Mouse (Mus musculus) hindbrain, embryonic 16.5 days (tissue): ENCODE data around the gene Atf6. TPM values are rescaled to one million over a fixed set of nuclear protein-coding genes. Genes with fewer than 3 reads are reported as not detected.

ENCODE experiments used
- ATAC-seq: fragments of 200-750 bp; cut with Nextera tagmentation; 2 replicates; pipeline ENCODE4 v1.8.0; 2017; ENCODE audit warnings: moderate TSS enrichment, moderate library complexity
- H3K27ac ChIP-seq: fragments of 300-500 bp; sonication (generic); 2 replicates; pipeline ENCODE4 v1.5.1; 2014; ENCODE audit warnings: low read depth, mild to moderate bottlenecking, control low read depth, low read length, moderate library complexity
- H3K27me3 ChIP-seq: fragments of 300-500 bp; sonication (generic); replicated peaks from 2 replicates; pipeline ENCODE4 v1.6.1; 2014; ENCODE audit warnings: low read length; ENCODE audit not compliant: control insufficient read depth, insufficient read depth
- H3K36me3 ChIP-seq: fragments of 300-500 bp; sonication (generic); 2 replicates; pipeline ENCODE4 v1.6.1; 2014; ENCODE audit warnings: mild to moderate bottlenecking, low read length, moderate library complexity, mixed read lengths; ENCODE audit not compliant: control insufficient read depth, insufficient read depth
- H3K4me1 ChIP-seq: fragments of 300-500 bp; sonication (generic); 2 replicates; pipeline ENCODE4 v1.6.1; 2014; ENCODE audit warnings: low read depth, low read length; ENCODE audit not compliant: control insufficient read depth, insufficient read depth
- H3K4me2 ChIP-seq: fragments of 300-500 bp; sonication (generic); 2 replicates; pipeline ENCODE4 v1.6.1; 2014; ENCODE audit warnings: mild to moderate bottlenecking, low read length, control low read depth, moderate library complexity
- H3K4me3 ChIP-seq: fragments of 300-500 bp; sonication (generic); 2 replicates; pipeline ENCODE4 v1.5.1; 2014; ENCODE audit warnings: mild to moderate bottlenecking, low read length, control low read depth, moderate library complexity
- H3K9ac ChIP-seq: fragments of 300-500 bp; sonication (generic); 2 replicates; pipeline ENCODE4 v1.6.1; 2014; ENCODE audit warnings: low read depth, mild to moderate bottlenecking, control low read depth, low read length, moderate library complexity
- H3K9me3 ChIP-seq: fragments of 300-500 bp; sonication (generic); 2 replicates; pipeline ENCODE4 v1.6.1; 2014; ENCODE audit warnings: mild to moderate bottlenecking, low read length, moderate library complexity; ENCODE audit not compliant: control insufficient read depth
- WGBS: fragments of 180-500 bp; shearing (Covaris S2); extraction: QIAGEN DNeasy Blood & Tissue Kit; methylation state at CpG from one replicate; pipeline ENCODE4 v1.1.7; 2014; 5-methylcytosine and 5-hydroxymethylcytosine counted together
- polyA plus RNA-seq: library from polyadenylated mRNA; unstranded; fragments of >200 nt; fragmentation: Nextera tagmentation; extraction: Ambion mirVana; gene quantifications from 2 replicates; pipeline ENCODE4 v1.2.1, GENCODE M21; 2015

Gene Atf6
- polyA plus RNA-seq, 1 experiment from 2014 or later, result 6.5 TPM

GRCm38 (mm10) chr1:170800694-170801093, 66.9 kb downstream of the Atf6 start:
- Histone ChIP-seq H3K36me3 (no peaks in the 10 kb centered on the region; the same call in 1 of the 2 replicates), H3K27me3 (no peaks in the 10 kb centered on the region), H3K4me2 (no peak overlapping the region), H3K9me3 (no peaks in the 10 kb centered on the region), H3K27ac (no peak overlapping the region), H3K4me1 (no peaks in the 10 kb centered on the region), H3K9ac (no peak overlapping the region), H3K4me3 (no peak overlapping the region)
- 71% methylated on average over 3 of the region's 3 CpGs for WGBS
- ATAC-seq, result no peak

GRCm38 (mm10) chr1:170795741-170796347, 71.7 kb downstream of the Atf6 start:
- WGBS, result 88% methylated on average over 9 of the region's 9 CpGs
- Histone ChIP-seq H3K9ac (no peak overlapping the region), H3K4me1 (no peaks in the 10 kb centered on the region), H3K27ac (no peak overlapping the region), H3K27me3 (no peaks in the 10 kb centered on the region), H3K4me3 (no peak overlapping the region), H3K4me2 (no peak overlapping the region), H3K9me3 (no peaks in the 10 kb centered on the region), H3K36me3 (peaks cover 3% of the 10 kb centered on the region; the same call in 1 of the 2 replicates)
- ATAC-seq, result no peak

- no peak overlapping the region for H3K27ac ChIP-seq
- WGBS, result 83% methylated on average over 6 of the region's 6 CpGs
- H3K4me2 ChIP-seq, result no peak overlapping the region
- H3K27me3 ChIP-seq, result no peaks in the 10 kb centered on the region
- ATAC-seq, result no peak
- H3K9me3 ChIP-seq, result no peaks in the 10 kb centered on the region
- peaks cover 5% of the 10 kb centered on the region; the same call in 1 of the 2 replicates for H3K36me3 ChIP-seq
- H3K4me3 ChIP-seq, result no peak overlapping the region
- no peaks in the 10 kb centered on the region for H3K4me1 ChIP-seq
- no peak overlapping the region for H3K9ac ChIP-seq
These were observed 76.0 kb downstream of the Atf6 start for GRCm38 (mm10) chr1:170791542-170791941.

- Histone ChIP-seq H3K27ac (no peak overlapping the region), H3K36me3 (peaks cover 6% of the 10 kb centered on the region; the same call in 1 of the 2 replicates), H3K4me2 (no peak overlapping the region), H3K4me3 (no peak overlapping the region), H3K27me3 (no peaks in the 10 kb centered on the region), H3K4me1 (no peaks in the 10 kb centered on the region), H3K9me3 (no peaks in the 10 kb centered on the region), H3K9ac (no peak overlapping the region)
- WGBS, result 86% methylated on average over 3 of the region's 3 CpGs
- ATAC-seq, result no peak
These were observed 76.6 kb downstream of the Atf6 start for GRCm38 (mm10) chr1:170791001-170791400.

- Histone ChIP-seq H3K9me3 (no peaks in the 10 kb centered on the region), H3K4me1 (no peaks in the 10 kb centered on the region), H3K27me3 (no peaks in the 10 kb centered on the region), H3K36me3 (peaks cover 4% of the 10 kb centered on the region; the same call in 1 of the 2 replicates), H3K9ac (no peak overlapping the region), H3K27ac (no peak overlapping the region), H3K4me3 (no peak overlapping the region), H3K4me2 (no peak overlapping the region)
- WGBS, result 80% methylated on average over 1 of the region's 1 CpGs
- ATAC-seq, result no peak
These were observed 79.9 kb downstream of the Atf6 start for GRCm38 (mm10) chr1:170787643-170788042.

GRCm38 (mm10) chr1:170786570-170787341, 80.8 kb downstream of the Atf6 start:
- no peak overlapping the region for H3K9ac ChIP-seq
- peaks cover 4% of the 10 kb centered on the region; the same call in 1 of the 2 replicates for H3K36me3 ChIP-seq
- 92% methylated on average over 14 of the region's 14 CpGs for WGBS
- no peaks in the 10 kb centered on the region for H3K27me3 ChIP-seq
- no peak overlapping the region for H3K27ac ChIP-seq
- H3K9me3 ChIP-seq, result no peaks in the 10 kb centered on the region
- H3K4me1 ChIP-seq, result no peaks in the 10 kb centered on the region
- H3K4me3 ChIP-seq, result no peak overlapping the region
- ATAC-seq, result no peak
- H3K4me2 ChIP-seq, result no peak overlapping the region

GRCm38 (mm10) chr1:170777688-170778087, 89.9 kb downstream of the Atf6 start:
- WGBS, result 91% methylated on average over 4 of the region's 4 CpGs
- ATAC-seq, result no peak
- no peak overlapping the region for H3K27ac ChIP-seq

GRCm38 (mm10) chr1:170774431-170774830, 93.1 kb downstream of the Atf6 start:
- Histone ChIP-seq H3K4me1 (no peaks in the 10 kb centered on the region), H3K27ac (no peak overlapping the region), H3K27me3 (no peaks in the 10 kb centered on the region), H3K4me2 (no peak overlapping the region), H3K9me3 (no peaks in the 10 kb centered on the region), H3K36me3 (no peaks in the 10 kb centered on the region), H3K4me3 (no peak overlapping the region), H3K9ac (no peak overlapping the region)
- no peak for ATAC-seq
- 85% methylated on average over 1 of the region's 1 CpGs for WGBS

More at GRCm38 (mm10) chr1:170777688-170778087, 89.9 kb downstream of the Atf6 start:
- no peaks in the 10 kb centered on the region for H3K36me3 ChIP-seq
- no peaks in the 10 kb centered on the region for H3K4me1 ChIP-seq
- no peak overlapping the region for H3K4me2 ChIP-seq
- H3K27me3 ChIP-seq, result no peaks in the 10 kb centered on the region
- H3K9ac ChIP-seq, result no peak overlapping the region
- no peaks in the 10 kb centered on the region for H3K9me3 ChIP-seq
- H3K4me3 ChIP-seq, result no peak overlapping the region

- no peak for ATAC-seq
- Histone ChIP-seq H3K27me3 (no peaks in the 10 kb centered on the region), H3K4me2 (no peak overlapping the region), H3K4me1 (no peaks in the 10 kb centered on the region), H3K36me3 (no peaks in the 10 kb centered on the region), H3K27ac (no peak overlapping the region), H3K9me3 (no peaks in the 10 kb centered on the region), H3K4me3 (no peak overlapping the region), H3K9ac (no peak overlapping the region)
- WGBS, result 91% methylated on average over 4 of the region's 4 CpGs
These were observed 94.1 kb downstream of the Atf6 start for GRCm38 (mm10) chr1:170773506-170773905.
